Mouse (Mus musculus) heart, adult 18-20 months (tissue): ENCODE data around the gene Chd1l. TPM values are rescaled to one million over a fixed set of nuclear protein-coding genes. Genes with fewer than 3 reads are reported as not detected.
A peak's percentile ranks its signal among the peaks of the same experiment; 100 is the strongest.

Experiments
- DNase-seq, 2 experiments: peaks; one replicate each; pipeline ENCODE4 v3.0.0; 2021 to 2022; ENCODE audit warnings: mixed read lengths in 1 of 2
- long read RNA-seq, 2 experiments: library from polyadenylated mRNA; stranded (forward); transcript quantifications; one replicate each; pipeline ENCODE4 v2.0.0; 2021
- total RNA-seq, 2 experiments: library from RNA; stranded (reverse); gene quantifications; 2 replicates each; pipeline ENCODE4 v1.2.3; 2021

Chd1l gene
- total RNA-seq = 10 to 100 TPM; 11.1 to 11.6 TPM
- long read RNA-seq, experiment 1, transcript Chd1l-201 (23 exons, 3,008 nt) = major isoform, 5 of 17 reads
- long read RNA-seq, experiment 1, partial matches to known transcripts = 3 of 17 reads
- long read RNA-seq, experiment 1, other reads (novel, unspliced or antisense) = 9 of 17 reads
- long read RNA-seq, experiment 2, partial matches to known transcripts = 2 of 9 reads
- long read RNA-seq, experiment 2, other reads (novel, unspliced or antisense) = 6 of 9 reads

- DNase-seq = peak; percentile 94 to 95
These were observed at the start of gene Chd1l for GRCm38 (mm10) chr3:97609845-97610410. TSS of gene Chd1l (minus strand) at chr3:97610203.

- peak; percentile 33 to 44 for DNase-seq
These were observed 49.7 kb upstream of the Chd1l start for GRCm38 (mm10) chr3:97659746-97660145.

GRCm38 (mm10) chr3:97658426-97659193 lies 48.6 kb upstream of the Chd1l start:
- no peak for DNase-seq

DNA sequence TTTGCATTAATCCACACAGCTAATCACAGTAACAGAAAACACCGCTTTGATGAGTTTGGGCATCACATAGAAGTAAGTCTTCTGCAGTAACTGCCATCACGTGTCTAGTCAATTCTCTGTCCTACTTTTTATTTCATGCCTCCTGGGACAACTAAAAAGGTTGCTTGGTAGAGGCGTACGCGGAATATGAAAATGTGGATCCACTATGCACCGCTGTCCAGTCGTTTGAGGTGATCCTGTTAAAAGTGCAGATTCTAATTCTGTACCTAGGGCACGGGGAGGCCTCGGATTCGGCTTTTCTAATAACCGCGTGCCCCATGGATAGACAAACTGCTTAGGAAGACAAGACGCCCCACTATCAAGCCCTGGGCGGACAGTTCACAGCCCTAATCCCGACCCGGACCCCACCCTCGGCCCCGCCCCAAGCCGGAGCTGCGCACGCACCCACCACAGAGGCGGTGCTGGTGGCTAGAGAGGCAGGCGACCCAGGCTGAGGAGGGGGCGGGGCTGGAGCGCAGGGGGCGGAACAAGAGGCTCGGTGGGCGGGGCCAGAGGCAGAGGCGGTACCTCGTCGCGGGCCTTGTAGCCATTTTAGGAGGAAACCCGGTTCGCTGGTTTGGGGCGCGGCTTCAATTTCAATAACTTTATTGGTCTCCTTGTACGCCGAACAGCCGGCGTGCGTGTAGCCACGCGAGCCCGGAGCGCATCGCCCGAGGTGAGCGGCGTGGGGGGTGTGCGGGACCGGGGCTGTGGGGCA lies 47.8 kb upstream of the Chd1l start, which contains the start of gene Prkab2:
TSS of gene Prkab2 (plus strand) at position 539 of the 757 bp plus-strand sequence.
- peak; percentile 99 to 100 for DNase-seq

DNA sequence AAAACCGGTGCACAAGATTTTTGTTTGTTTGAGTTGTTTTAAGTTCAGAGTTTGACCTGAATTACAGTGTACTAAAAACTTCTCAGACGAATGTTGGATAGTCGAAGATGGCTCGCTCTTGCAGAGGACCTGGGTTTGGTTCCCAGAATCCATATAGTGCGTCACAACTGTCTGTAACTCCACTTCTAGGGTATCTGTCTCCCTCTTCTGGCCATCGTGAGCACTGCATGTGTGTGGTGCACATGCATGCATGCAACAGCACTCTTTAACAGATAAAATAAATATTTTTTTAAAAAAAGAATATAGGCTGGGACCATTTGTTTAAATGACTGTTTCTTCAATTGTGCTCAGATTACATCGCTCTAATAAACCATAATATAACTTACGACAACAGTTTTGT lies 44.9 kb upstream of the Chd1l start:
- DNase-seq = peak in 1 of 2 experiments; percentile 45

- DNase-seq = no peak
These were observed 43.8 kb upstream of the Chd1l start for GRCm38 (mm10) chr3:97653781-97654180.

DNA sequence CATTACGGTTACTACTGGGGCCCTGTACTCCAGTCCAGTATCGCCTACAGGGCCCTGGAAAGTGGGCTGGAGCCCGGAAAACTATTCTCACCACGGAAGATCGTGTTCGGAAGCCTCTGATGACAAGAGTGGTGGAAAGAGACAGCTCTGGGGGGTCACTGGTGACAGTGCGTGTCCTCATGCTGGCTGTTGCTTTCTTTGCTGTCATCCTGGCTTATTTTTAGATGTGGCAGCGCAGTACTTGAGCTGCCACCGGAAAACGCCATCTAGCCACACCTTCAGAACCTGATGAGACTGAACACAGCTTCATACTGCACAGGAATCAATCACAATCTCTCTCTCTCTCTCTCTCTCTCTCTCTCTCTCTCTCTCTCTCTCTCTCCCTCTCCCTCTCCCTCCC lies 41.6 kb upstream of the Chd1l start:
- peak; percentile 43 to 55 for DNase-seq

DNA sequence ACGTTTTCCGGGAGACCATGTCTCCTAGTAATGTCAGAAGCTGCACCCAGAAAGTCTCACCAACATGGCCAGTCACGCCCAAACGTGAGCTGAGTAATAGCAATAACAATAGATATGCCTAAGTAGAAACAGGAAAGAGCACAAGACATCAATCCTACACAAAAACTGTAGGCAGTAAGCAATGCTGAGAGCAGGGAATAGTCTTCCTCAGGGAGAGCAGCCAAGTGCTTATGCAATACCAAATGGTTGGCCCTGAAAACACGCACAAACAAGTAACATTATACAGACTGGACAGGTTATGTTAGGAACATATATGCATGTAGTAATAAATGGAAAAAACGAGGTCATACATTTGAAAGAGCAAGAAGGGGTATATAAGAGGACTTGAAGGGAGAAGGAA lies 39.5 kb upstream of the Chd1l start:
- DNase-seq = peak in 1 of 2 experiments; percentile 49

DNA sequence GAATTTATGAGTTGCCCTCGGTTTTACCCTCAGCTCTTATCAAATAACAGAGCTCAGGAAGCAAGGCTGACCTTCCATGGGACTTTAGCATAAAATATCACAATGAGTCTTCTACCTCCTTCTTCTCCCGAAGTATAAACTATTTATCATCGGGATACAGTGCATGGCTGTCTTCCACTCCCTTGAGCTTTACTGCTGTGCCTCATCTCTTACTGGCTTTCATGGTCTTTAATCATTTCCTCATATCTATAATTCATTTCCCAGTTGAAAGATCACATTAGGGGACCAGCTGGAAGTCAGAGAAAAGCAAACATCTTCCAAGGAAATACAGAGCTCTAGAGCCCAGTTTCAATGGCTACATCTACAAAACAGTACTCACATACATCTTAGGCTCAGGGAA lies 39.0 kb upstream of the Chd1l start:
- no peak for DNase-seq

DNA sequence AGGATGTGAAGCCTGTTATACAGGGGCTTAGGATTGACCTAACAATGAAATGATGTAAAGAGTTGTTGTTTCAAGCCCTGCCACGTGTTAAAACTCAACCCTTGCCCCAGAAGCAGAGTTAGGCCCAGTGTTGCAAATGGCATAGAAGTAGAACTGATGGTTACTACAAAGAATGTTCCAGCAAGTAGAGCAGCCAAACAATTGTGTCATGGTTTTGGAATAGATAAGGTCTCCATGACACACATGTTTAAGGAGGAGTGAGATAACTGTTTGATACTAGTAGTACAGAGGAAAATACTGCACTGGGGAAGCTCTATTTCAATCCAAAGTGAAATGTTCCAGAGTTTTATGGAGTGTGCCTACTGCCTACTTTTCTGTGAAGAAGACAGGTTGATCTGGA lies 38.5 kb upstream of the Chd1l start:
- peak; percentile 50 to 59 for DNase-seq

GRCm38 (mm10) chr3:97642001-97642400 lies 32.0 kb upstream of the Chd1l start:
- no peak for DNase-seq

GRCm38 (mm10) chr3:97641396-97641795 lies 31.4 kb upstream of the Chd1l start:
- DNase-seq = no peak

- peak; percentile 73 to 80 for DNase-seq
These were observed 24.3 kb upstream of the Chd1l start for GRCm38 (mm10) chr3:97634288-97634761.

DNA sequence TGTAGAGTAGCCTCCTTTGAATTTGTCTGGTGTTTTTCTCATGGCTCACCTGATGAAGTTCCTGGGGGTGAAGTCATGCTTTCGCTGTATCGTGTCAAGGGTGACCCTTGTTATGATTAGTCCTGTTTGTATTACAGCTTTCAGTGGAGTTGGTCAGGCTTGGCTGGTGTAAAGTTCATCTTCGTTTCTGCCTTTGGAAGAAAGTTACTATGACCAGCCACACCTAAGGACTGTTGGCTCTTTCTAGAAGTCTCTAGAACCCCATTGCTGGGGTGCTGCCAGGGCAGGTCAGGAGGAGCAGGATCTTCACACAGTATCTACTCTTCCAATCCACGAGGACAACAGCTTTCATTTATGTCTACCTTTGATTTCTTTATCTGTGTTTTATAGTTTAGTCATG lies 23.5 kb upstream of the Chd1l start:
- no peak for DNase-seq

- DNase-seq = no peak
These were observed 21.4 kb upstream of the Chd1l start for GRCm38 (mm10) chr3:97631258-97631860.

DNA sequence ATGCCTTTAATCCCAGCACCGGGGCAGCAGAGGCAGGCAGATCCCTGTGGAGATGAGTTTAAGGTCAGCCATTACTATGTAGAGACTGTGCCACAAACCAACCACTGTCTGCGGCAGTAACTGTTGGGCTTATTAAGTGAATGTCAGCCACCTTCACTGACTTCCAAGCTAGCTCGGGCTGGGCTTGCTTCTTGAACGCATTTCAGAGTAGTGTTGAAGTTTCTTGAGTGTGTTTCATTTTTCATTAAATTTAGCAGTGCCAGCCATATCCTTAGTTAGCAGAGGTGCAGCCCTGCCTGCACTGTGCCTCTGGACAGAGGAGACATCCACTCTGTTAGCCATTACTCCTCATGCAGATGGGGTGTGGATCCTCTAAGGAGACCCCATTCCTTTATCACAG lies 20.7 kb upstream of the Chd1l start:
- DNase-seq = no peak

GRCm38 (mm10) chr3:97629941-97630340 lies 19.9 kb upstream of the Chd1l start:
- no peak for DNase-seq

DNA sequence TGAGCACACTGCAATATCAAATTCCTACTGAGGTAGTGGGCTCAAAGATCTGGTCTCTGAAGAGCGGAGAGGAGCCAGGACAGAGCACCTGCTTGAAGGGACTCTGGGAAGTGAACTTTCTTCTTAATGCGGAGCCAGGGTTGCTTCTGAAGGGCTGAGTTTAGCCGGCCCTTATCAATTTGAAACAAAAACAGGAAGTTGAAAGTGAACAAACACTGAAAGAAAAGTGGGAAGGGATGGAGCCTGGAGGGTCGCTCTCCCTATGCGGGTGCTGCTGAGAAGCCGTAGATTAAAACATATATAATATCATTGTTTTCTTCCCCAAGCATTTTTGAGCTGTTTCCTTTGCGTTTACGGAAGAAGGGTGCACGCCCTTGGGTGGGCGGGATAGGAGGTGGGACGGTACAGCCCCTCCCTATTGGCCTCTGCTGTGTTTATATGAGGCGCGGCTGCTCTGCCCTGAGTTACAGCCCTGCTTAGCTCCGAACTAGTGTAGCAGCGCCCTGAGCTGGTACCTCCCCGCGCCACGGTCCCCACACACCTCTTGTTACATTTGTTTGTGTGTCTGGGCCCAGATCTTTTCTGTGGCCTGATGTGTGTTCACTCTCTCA lies 18.5 kb upstream of the Chd1l start, which contains the start of gene Fmo5:
TSS of gene Fmo5 (plus strand) at position 414 of the 611 bp plus-strand sequence.
- DNase-seq = peak; percentile 89 to 91

DNA sequence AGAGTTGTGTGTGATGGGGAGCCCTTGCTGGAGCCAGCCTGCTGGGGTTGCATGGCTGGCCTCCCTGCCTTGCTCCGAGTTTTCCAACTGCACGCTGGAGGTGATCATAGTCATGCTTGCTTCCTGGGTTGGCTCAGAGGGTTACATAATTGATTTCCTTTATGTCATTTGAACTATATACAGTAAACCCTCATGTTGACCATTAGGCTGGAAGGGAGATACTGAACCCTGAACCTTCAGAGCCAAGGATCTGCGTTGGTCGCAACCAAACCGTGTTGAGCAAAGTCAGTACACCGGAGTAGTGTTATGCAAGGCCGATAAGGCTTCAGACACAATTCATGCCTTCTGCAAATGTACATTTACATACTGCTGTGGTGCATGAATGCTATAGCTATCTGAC lies 17.9 kb upstream of the Chd1l start:
- DNase-seq = no peak

- DNase-seq = no peak
These were observed 14.6 kb upstream of the Chd1l start for GRCm38 (mm10) chr3:97624611-97625010.

GRCm38 (mm10) chr3:97620657-97621056 lies 10.7 kb upstream of the Chd1l start:
- no peak for DNase-seq
